Mouse (Mus musculus) kidney, embryonic 15.5 days (tissue): ENCODE measurements around the gene Pax2. TPM values are rescaled to one million over a fixed set of nuclear protein-coding genes. Genes with fewer than 3 reads are reported as not detected.

ENCODE experiments used
- ATAC-seq: fragments of 200-750 bp; cut with Nextera tagmentation; replicated peaks from 2 replicates; pipeline ENCODE4 v1.8.0; 2017; ENCODE audit warnings: moderate TSS enrichment; ENCODE audit not compliant: low FRiP score
- H3K27ac ChIP-seq: fragments of 300-500 bp; sonication (generic); 2 replicates; pipeline ENCODE4 v1.5.1; 2015; ENCODE audit warnings: mild to moderate bottlenecking, inconsistent platforms
- H3K27me3 ChIP-seq: fragments of 300-500 bp; sonication (generic); 2 replicates; pipeline ENCODE4 v1.6.1; 2015; ENCODE audit warnings: inconsistent platforms
- H3K36me3 ChIP-seq: fragments of 300-500 bp; sonication (generic); 2 replicates; pipeline ENCODE4 v1.6.1; 2015; ENCODE audit warnings: inconsistent platforms
- H3K4me1 ChIP-seq: fragments of 300-500 bp; sonication (generic); 2 replicates; pipeline ENCODE4 v1.6.1; 2015; ENCODE audit warnings: inconsistent platforms
- H3K4me2 ChIP-seq: fragments of 300-500 bp; sonication (generic); 2 replicates; pipeline ENCODE4 v1.6.1; 2015; ENCODE audit warnings: moderate library complexity, mild to moderate bottlenecking, inconsistent platforms
- H3K4me3 ChIP-seq: fragments of 300-500 bp; sonication (generic); replicated peaks from 2 replicates; pipeline ENCODE4 v1.5.1; 2015; ENCODE audit warnings: mild to moderate bottlenecking, inconsistent platforms
- H3K9ac ChIP-seq: fragments of 300-500 bp; sonication (generic); 2 replicates; pipeline ENCODE4 v1.6.1; 2015; ENCODE audit warnings: mild to moderate bottlenecking, inconsistent platforms
- H3K9me3 ChIP-seq: fragments of 300-500 bp; sonication (generic); replicated peaks from 2 replicates; pipeline ENCODE4 v1.6.1; 2016; ENCODE audit warnings: inconsistent platforms
- WGBS: fragments of 180-500 bp; shearing (Covaris S2); methylation state at CpG from one replicate; pipeline ENCODE4 v1.1.7; 2015; ENCODE audit warnings: mixed read lengths; 5-methylcytosine and 5-hydroxymethylcytosine counted together
- polyA plus RNA-seq: library from polyadenylated mRNA; unstranded; fragments of >200 nt; fragmentation: Nextera tagmentation; extraction: Ambion mirVana; gene quantifications from 2 replicates; pipeline ENCODE4 v1.2.1, GENCODE M21; 2015

The Pax2 gene
- polyA plus RNA-seq, 1 experiment from 2014 or later: 36.9 TPM

GRCm38 (mm10) chr19:44741091-44741763, 14.6 kb upstream of the Pax2 start:
- H3K27me3 ChIP-seq: peaks cover 83% of the 10 kb centered on the region
- peak overlapping the region; percentile 44 for H3K4me3 ChIP-seq
- peak overlapping the region; percentile 68 for H3K4me2 ChIP-seq
- peaks cover 58% of the 10 kb centered on the region for H3K4me1 ChIP-seq
- peak overlapping the region; percentile 99 for H3K27ac ChIP-seq
- peak; percentile 72 for ATAC-seq
- peak overlapping the region; percentile 60 for H3K9ac ChIP-seq
- no peaks in the 10 kb centered on the region for H3K36me3 ChIP-seq
- under 1% methylated on average over 48 of the region's 48 CpGs for WGBS
- no peaks in the 10 kb centered on the region for H3K9me3 ChIP-seq

GRCm38 (mm10) chr19:44741764-44742127, 14.1 kb upstream of the Pax2 start:
- Histone ChIP-seq H3K27me3 (peaks cover 83% of the 10 kb centered on the region), H3K4me3 (peak overlapping the region; percentile 44), H3K36me3 (no peaks in the 10 kb centered on the region), H3K9ac (peak overlapping the region; percentile 60), H3K9me3 (no peaks in the 10 kb centered on the region), H3K27ac (peak overlapping the region; percentile 99), H3K4me2 (peak overlapping the region; percentile 68), H3K4me1 (peaks cover 63% of the 10 kb centered on the region)
- peak; percentile 2; the same call in 1 of the 2 replicates for ATAC-seq
- WGBS: 1% methylated on average over 13 of the region's 13 CpGs

GRCm38 (mm10) chr19:44742131-44743020, 13.5 kb upstream of the Pax2 start:
- ATAC-seq: peak; percentile 24
- peak overlapping the region; percentile 68 for H3K4me2 ChIP-seq
- H3K36me3 ChIP-seq: no peaks in the 10 kb centered on the region
- WGBS: under 1% methylated on average over 22 of the region's 22 CpGs
- H3K4me1 ChIP-seq: peaks cover 65% of the 10 kb centered on the region
- H3K4me3 ChIP-seq: peak overlapping the region; percentile 44
- H3K27ac ChIP-seq: peak overlapping the region; percentile 99
- peaks cover 82% of the 10 kb centered on the region for H3K27me3 ChIP-seq
- H3K9me3 ChIP-seq: no peaks in the 10 kb centered on the region
- H3K9ac ChIP-seq: peak overlapping the region; percentile 60

- peaks cover 65% of the 10 kb centered on the region for H3K4me1 ChIP-seq
- H3K9me3 ChIP-seq: no peaks in the 10 kb centered on the region
- 0% methylated on average over 2 of the region's 2 CpGs for WGBS
- H3K36me3 ChIP-seq: no peaks in the 10 kb centered on the region
- H3K4me3 ChIP-seq: peak overlapping the region; percentile 44
- H3K4me2 ChIP-seq: peak overlapping the region; percentile 68
- ATAC-seq: no peak
- peak overlapping the region; percentile 99 for H3K27ac ChIP-seq
- H3K27me3 ChIP-seq: peaks cover 82% of the 10 kb centered on the region
- peak overlapping the region; percentile 60; the same call in 1 of the 2 replicates for H3K9ac ChIP-seq
These were observed 12.8 kb upstream of the Pax2 start for GRCm38 (mm10) chr19:44743021-44743415.

GRCm38 (mm10) chr19:44743961-44744520, 11.8 kb upstream of the Pax2 start:
- H3K9ac ChIP-seq: no peak overlapping the region
- H3K9me3 ChIP-seq: no peaks in the 10 kb centered on the region
- peaks cover 65% of the 10 kb centered on the region for H3K4me1 ChIP-seq
- no peak for ATAC-seq
- H3K27me3 ChIP-seq: peaks cover 86% of the 10 kb centered on the region
- H3K4me2 ChIP-seq: 0 out of 2 replicates have a peak overlapping the region, but pooled peaks have one; percentile 68
- 51% methylated on average over 2 of the region's 2 CpGs for WGBS
- no peak overlapping the region for H3K4me3 ChIP-seq
- no peaks in the 10 kb centered on the region for H3K36me3 ChIP-seq
- H3K27ac ChIP-seq: peak overlapping the region; percentile 99

GRCm38 (mm10) chr19:44745741-44746140, 10.1 kb upstream of the Pax2 start:
- no peak for ATAC-seq
- H3K27me3 ChIP-seq: peaks cover 87% of the 10 kb centered on the region

GRCm38 (mm10) chr19:44746541-44747024, 9.3 kb upstream of the Pax2 start:
- Histone ChIP-seq H3K9ac (peak overlapping the region; percentile 77), H3K4me3 (peak overlapping the region; percentile 59), H3K9me3 (no peaks in the 10 kb centered on the region), H3K27me3 (peaks cover 88% of the 10 kb centered on the region), H3K27ac (peak overlapping the region; percentile 98), H3K4me2 (peak overlapping the region; percentile 78), H3K4me1 (peaks cover 49% of the 10 kb centered on the region), H3K36me3 (no peaks in the 10 kb centered on the region)
- ATAC-seq: peak; percentile 16; the same call in 1 of the 2 replicates
- WGBS: under 1% methylated on average over 34 of the region's 42 CpGs

More at GRCm38 (mm10) chr19:44745741-44746140, 10.1 kb upstream of the Pax2 start:
- H3K4me1 ChIP-seq: peaks cover 53% of the 10 kb centered on the region
- WGBS: 4% methylated on average over 6 of the region's 6 CpGs
- H3K27ac ChIP-seq: peak overlapping the region; percentile 98
- peak overlapping the region; percentile 78 for H3K4me2 ChIP-seq
- peak overlapping the region; percentile 59 for H3K4me3 ChIP-seq
- no peaks in the 10 kb centered on the region for H3K36me3 ChIP-seq
- H3K9me3 ChIP-seq: no peaks in the 10 kb centered on the region
- peak overlapping the region; percentile 77; the same call in 1 of the 2 replicates for H3K9ac ChIP-seq

- H3K4me3 ChIP-seq: peak overlapping the region; percentile 59
- peak overlapping the region; percentile 98 for H3K27ac ChIP-seq
These were observed 8.4 kb upstream of the Pax2 start for GRCm38 (mm10) chr19:44747471-44747870.

GRCm38 (mm10) chr19:44748271-44748670, 7.6 kb upstream of the Pax2 start:
- peak overlapping the region; percentile 59 for H3K4me3 ChIP-seq
- H3K9me3 ChIP-seq: no peaks in the 10 kb centered on the region
- H3K27me3 ChIP-seq: peaks cover 93% of the 10 kb centered on the region
- H3K9ac ChIP-seq: peak overlapping the region; percentile 77
- no peak for ATAC-seq
- peaks cover 54% of the 10 kb centered on the region for H3K4me1 ChIP-seq
- peak overlapping the region; percentile 98 for H3K27ac ChIP-seq
- peak overlapping the region; percentile 78 for H3K4me2 ChIP-seq
- H3K36me3 ChIP-seq: no peaks in the 10 kb centered on the region
- 2% methylated on average over 5 of the region's 5 CpGs for WGBS

More at GRCm38 (mm10) chr19:44747471-44747870, 8.4 kb upstream of the Pax2 start:
- peak; percentile 50 for ATAC-seq
- peak overlapping the region; percentile 77 for H3K9ac ChIP-seq
- H3K9me3 ChIP-seq: no peaks in the 10 kb centered on the region
- WGBS: 8% methylated on average over 4 of the region's 4 CpGs
- no peaks in the 10 kb centered on the region for H3K36me3 ChIP-seq
- H3K27me3 ChIP-seq: peaks cover 89% of the 10 kb centered on the region
- H3K4me1 ChIP-seq: peaks cover 49% of the 10 kb centered on the region
- H3K4me2 ChIP-seq: peak overlapping the region; percentile 78

- Histone ChIP-seq H3K9ac (peak overlapping the region; percentile 77), H3K27me3 (peaks cover 92% of the 10 kb centered on the region), H3K27ac (peak overlapping the region; percentile 98), H3K36me3 (no peaks in the 10 kb centered on the region), H3K9me3 (no peaks in the 10 kb centered on the region), H3K4me2 (peak overlapping the region; percentile 78), H3K4me1 (peaks cover 53% of the 10 kb centered on the region), H3K4me3 (peak overlapping the region; percentile 59)
- no peak for ATAC-seq
- WGBS: 1% methylated on average over 18 of the region's 18 CpGs
These were observed 6.5 kb upstream of the Pax2 start for GRCm38 (mm10) chr19:44749061-44749990.
